Mouse (Mus musculus) heart, adult 2 months (tissue): ENCODE measurements around the gene 4930523C07Rik. TPM values are rescaled to one million over a fixed set of nuclear protein-coding genes. Genes with fewer than 3 reads are reported as not detected.

ENCODE experiments used
- DNase-seq, 2 experiments: peaks; one replicate each; pipeline ENCODE4 v3.0.0; 2021
- H3K27ac ChIP-seq: fragments of 200-600 bp; 2 replicates; pipeline ENCODE4 v1.8.1; 2022
- H3K27me3 ChIP-seq: fragments of 200-500 bp; 2 replicates; pipeline ENCODE4 v1.6.1; 2012; ENCODE audit warnings: mild to moderate bottlenecking, low read length, inconsistent platforms, mixed read lengths; ENCODE audit not compliant: control insufficient read depth, insufficient read depth
- H3K36me3 ChIP-seq: fragments of 200-500 bp; 2 replicates; pipeline ENCODE4 v1.6.1; 2012; ENCODE audit warnings: low read length, inconsistent platforms; ENCODE audit not compliant: control insufficient read depth, insufficient read depth
- H3K4me1 ChIP-seq: fragments of 200-500 bp; 2 replicates; pipeline ENCODE4 v1.6.1; 2011; ENCODE audit warnings: low read length; ENCODE audit not compliant: control insufficient read depth, insufficient read depth
- H3K4me3 ChIP-seq: fragments of 200-600 bp; 2 replicates; pipeline ENCODE4 v1.8.1; 2022
- H3K79me2 ChIP-seq: fragments of 200-500 bp; replicated peaks from 2 replicates; pipeline ENCODE4 v1.6.1; 2012; ENCODE audit warnings: mild to moderate bottlenecking, inconsistent platforms, low read length, moderate library complexity, mixed read lengths; ENCODE audit not compliant: control insufficient read depth, insufficient read depth
- H3K9ac ChIP-seq: fragments of 200-500 bp; 2 replicates; pipeline ENCODE4 v1.6.1; 2012; ENCODE audit warnings: low read depth, mild to moderate bottlenecking, control low read depth, inconsistent platforms, low read length, mixed read lengths
- CTCF ChIP-seq: fragments of 200-600 bp; IDR thresholded peaks from 2 replicates; pipeline ENCODE4 v1.8.1; 2022; ENCODE audit warnings: antibody characterized with exemption, mild to moderate bottlenecking, moderate library complexity
- EP300 ChIP-seq: fragments of 200-500 bp; IDR thresholded peaks from 2 replicates; pipeline ENCODE4 v1.6.1; 2011; ENCODE audit warnings: low read depth, low read length, control low read depth; ENCODE audit not compliant: insufficient read depth
- POLR2A ChIP-seq: fragments of 200-500 bp; IDR thresholded peaks from 2 replicates; pipeline ENCODE4 v1.6.1; 2011; ENCODE audit warnings: mild to moderate bottlenecking, low read depth, low read length, control low read depth; ENCODE audit not compliant: insufficient read depth
- WGBS: fragments of 180-500 bp; shearing (Covaris S2); methylation state at CpG from one replicate; pipeline ENCODE4 v1.1.7; 2018; 5-methylcytosine and 5-hydroxymethylcytosine counted together
- intact Hi-C: fragments of 180-260 bp; cut with DNase I; formaldehyde crosslinking; loops from one replicate; pipeline ENCODE4 v1.15.1; 2025
- polyA plus RNA-seq: library from polyadenylated mRNA; depleted of rRNA; stranded (reverse); fragments of >200 nt; gene quantifications from 2 replicates; pipeline ENCODE4 v1.2.3, GENCODE M21; 2012
- total RNA-seq, 2 experiments: library from RNA; stranded (reverse); gene quantifications; 2 replicates each; pipeline ENCODE4 v1.2.3; 2021

The 4930523C07Rik gene
- total and polyA plus RNA-seq, 3 experiments, result 10.9 to 22.3 (median 17.4) TPM

- Histone ChIP-seq H3K27me3 (no peaks in the 10 kb centered on the region), H3K79me2 (no peaks in the 10 kb centered on the region), H3K36me3 (no peaks in the 10 kb centered on the region), H3K4me3 (no peak overlapping the region), H3K9ac (no peak overlapping the region), H3K27ac (no peak overlapping the region), H3K4me1 (no peaks in the 10 kb centered on the region)
- TF ChIP-seq EP300 (no peak), POLR2A (no peak), CTCF (no peak)
- no peak for DNase-seq
- 89% methylated on average over 8 of the region's 8 CpGs for WGBS
- intact Hi-C loops, result no loop called here
These were observed 37.1 kb upstream of the 4930523C07Rik start for GRCm38 (mm10) chr1:160006919-160007588.

GRCm38 (mm10) chr1:160013042-160013441 lies 31.1 kb upstream of the 4930523C07Rik start:
- WGBS, result 68% methylated on average over 3 of the region's 3 CpGs
- Histone ChIP-seq H3K4me1 (no peaks in the 10 kb centered on the region), H3K27ac (no peak overlapping the region), H3K79me2 (no peaks in the 10 kb centered on the region), H3K9ac (no peak overlapping the region), H3K36me3 (no peaks in the 10 kb centered on the region), H3K4me3 (no peak overlapping the region), H3K27me3 (no peaks in the 10 kb centered on the region)
- TF ChIP-seq EP300, result no peak
- TF ChIP-seq POLR2A, result no peak
- TF ChIP-seq CTCF, result no peak
- intact Hi-C loops, result no loop called here
- no peak for DNase-seq

DNA sequence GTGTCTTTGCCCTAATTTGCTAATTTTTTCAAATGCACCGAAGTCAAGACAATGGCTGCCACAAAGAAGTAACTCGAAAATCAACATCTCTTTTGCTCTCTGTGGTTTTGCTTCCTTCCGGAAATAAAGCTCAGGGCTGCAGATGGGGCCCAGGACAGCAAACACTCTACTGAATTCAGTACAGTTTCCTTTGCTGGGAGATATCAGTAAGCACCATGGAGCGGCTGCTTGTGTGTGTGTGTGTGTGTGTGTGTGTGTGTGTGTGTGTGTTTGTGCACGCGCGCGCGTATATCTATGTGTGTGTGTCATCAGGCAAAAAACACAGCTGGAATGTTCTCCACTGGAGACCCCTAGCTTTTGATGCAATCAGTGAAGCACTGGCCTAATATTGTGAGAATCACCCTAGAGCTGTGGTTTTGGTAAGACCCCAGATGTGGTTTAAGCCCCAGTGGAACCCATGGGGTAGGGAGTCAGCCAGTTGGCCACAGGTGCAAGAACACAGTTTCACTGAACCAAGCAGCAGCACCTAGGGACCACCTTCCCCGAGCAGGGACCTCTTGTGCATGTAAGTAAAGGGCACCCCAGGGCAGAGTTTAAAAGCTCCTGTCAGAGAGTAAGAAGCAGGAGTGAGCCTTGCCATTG lies 19.7 kb upstream of the 4930523C07Rik start:
- intact Hi-C loops, result no loop called here
- no peak overlapping the region for H3K27ac ChIP-seq
- H3K9ac ChIP-seq, result no peak overlapping the region
- no peaks in the 10 kb centered on the region for H3K27me3 ChIP-seq
- DNase-seq, result no peak
- H3K4me3 ChIP-seq, result no peak overlapping the region
- no peaks in the 10 kb centered on the region for H3K36me3 ChIP-seq
- 80% methylated on average over 10 of the region's 10 CpGs for WGBS
- H3K4me1 ChIP-seq, result peaks cover 1% of the 10 kb centered on the region
- TF ChIP-seq POLR2A (no peak), EP300 (no peak), CTCF (no peak)
- H3K79me2 ChIP-seq, result no peaks in the 10 kb centered on the region

GRCm38 (mm10) chr1:160025146-160025894 lies 18.9 kb upstream of the 4930523C07Rik start:
- no peak for DNase-seq
- no peaks in the 10 kb centered on the region for H3K36me3 ChIP-seq
- no peak overlapping the region for H3K27ac ChIP-seq
- no peak for TF ChIP-seq CTCF
- TF ChIP-seq EP300, result no peak
- no peak for TF ChIP-seq POLR2A
- no peak overlapping the region for H3K9ac ChIP-seq
- no peaks in the 10 kb centered on the region for H3K79me2 ChIP-seq
- no peak overlapping the region for H3K4me3 ChIP-seq
- H3K27me3 ChIP-seq, result no peaks in the 10 kb centered on the region
- intact Hi-C loops, result no loop called here
- WGBS, result 35% methylated on average over 11 of the region's 11 CpGs
- peaks cover 1% of the 10 kb centered on the region for H3K4me1 ChIP-seq

GRCm38 (mm10) chr1:160025895-160026255 lies 18.3 kb upstream of the 4930523C07Rik start:
- H3K36me3 ChIP-seq, result no peaks in the 10 kb centered on the region
- H3K4me1 ChIP-seq, result peaks cover 1% of the 10 kb centered on the region
- intact Hi-C loops, result loop anchor here (2.0 kb wide), 1 partner anchor 19 kb away; the partner anchor contains the start of gene 4930523C07Rik
- H3K27me3 ChIP-seq, result no peaks in the 10 kb centered on the region
- H3K27ac ChIP-seq, result no peak overlapping the region
- H3K9ac ChIP-seq, result no peak overlapping the region
- H3K4me3 ChIP-seq, result no peak overlapping the region
- no peak for DNase-seq
- WGBS, result 89% methylated on average over 5 of the region's 5 CpGs
- H3K79me2 ChIP-seq, result no peaks in the 10 kb centered on the region
- no peak for TF ChIP-seq CTCF
- TF ChIP-seq POLR2A, result no peak
- TF ChIP-seq EP300, result no peak

DNA sequence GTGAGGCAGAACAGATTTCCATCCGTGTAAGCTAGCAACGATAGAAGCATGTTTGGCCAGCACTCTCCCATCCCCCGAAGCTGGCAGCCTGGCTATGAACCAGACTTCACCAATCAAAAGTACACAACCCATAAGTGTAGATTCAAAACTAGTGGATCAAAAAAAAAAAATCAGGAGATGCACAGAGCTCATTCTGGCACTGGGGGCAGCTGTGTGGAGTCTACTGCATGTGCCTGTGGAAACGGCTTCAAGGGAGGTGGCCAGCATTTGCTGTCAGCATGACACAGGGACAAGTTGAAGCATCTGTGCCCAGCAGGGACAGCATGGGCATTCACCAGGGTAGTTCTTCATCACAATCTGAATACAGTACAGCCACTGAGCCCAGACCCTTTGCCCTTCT lies 16.2 kb upstream of the 4930523C07Rik start:
- 61% methylated on average over 4 of the region's 4 CpGs for WGBS
- Histone ChIP-seq H3K27me3 (no peaks in the 10 kb centered on the region), H3K36me3 (no peaks in the 10 kb centered on the region), H3K4me1 (peaks cover 1% of the 10 kb centered on the region), H3K79me2 (no peaks in the 10 kb centered on the region), H3K4me3 (no peak overlapping the region), H3K9ac (no peak overlapping the region), H3K27ac (no peak overlapping the region)
- DNase-seq, result no peak
- TF ChIP-seq POLR2A (no peak), CTCF (no peak), EP300 (no peak)
- intact Hi-C loops, result loop anchor here (2.0 kb wide), 1 partner anchor 17 kb away; the partner anchor contains the start of gene 4930523C07Rik
